ENCODE assay signal across 19 mouse cellular contexts in the genomic region with DNA sequence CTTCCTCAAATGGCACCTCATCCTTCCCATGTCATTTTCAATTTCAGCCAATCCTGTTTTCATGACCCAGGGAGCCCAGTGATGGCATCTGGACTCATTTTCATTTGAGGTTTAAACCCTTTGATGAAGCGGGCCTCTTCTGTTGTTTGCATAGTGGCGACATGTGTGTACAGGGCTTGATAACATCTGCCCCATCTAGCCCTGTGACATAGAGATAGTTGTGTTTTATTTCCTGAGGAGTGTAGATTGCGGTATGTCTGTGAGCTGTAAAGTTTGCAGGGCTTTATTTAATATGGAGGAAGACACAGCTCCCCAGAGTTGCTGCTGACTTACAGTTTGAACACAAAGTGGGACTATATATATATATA.
A peak's percentile ranks its signal among the peaks of the same experiment; 100 is the strongest.
DNase-seq lines count a peak whose midpoint lies in the region; ATAC-seq and TF ChIP-seq lines count a peak whose summit lies in the region.
"Had no signal": no experiment of that assay in that cellular context is flagged by ENCODE, and none has a peak within 500 bp of the region (broad histone marks: within the 10 kb centered on the region; RNA-seq: fewer than 3 reads in every experiment).

No protein-coding gene starts in this region.

- peak overlapping the region; percentile 67 for H3K27ac ChIP-seq in forebrain, embryonic 12.5 days
- H3K27ac ChIP-seq in forebrain, embryonic 11.5 days (ENCODE audit: low read depth, low read length) = no peak overlapping the region
- peak overlapping the region; percentile 37; the same call in 1 of the 2 replicates for H3K27ac ChIP-seq in hindbrain, postnatal 0 days
- H3K27ac ChIP-seq in midbrain, embryonic 14.5 days (replicated peaks; ENCODE audit: low read depth, low read length) = peak overlapping the region; percentile 78
- H3K27ac ChIP-seq: heart, embryonic 10.5 days; intestine, embryonic 15.5 days; liver, embryonic 14.5 days had no signal

- no peak overlapping the region for H3K4me3 ChIP-seq in forebrain, embryonic 12.5 days (replicated peaks)
- no peak overlapping the region for H3K4me3 ChIP-seq in forebrain, embryonic 11.5 days (ENCODE audit: low read depth, low read length)
- H3K4me3 ChIP-seq in hindbrain, postnatal 0 days (ENCODE audit: low read length) = no peak overlapping the region
- no peak overlapping the region for H3K4me3 ChIP-seq in midbrain, embryonic 14.5 days (replicated peaks; ENCODE audit: low read depth, low read length)
- H3K4me3 ChIP-seq: forebrain, embryonic 13.5 days; heart, embryonic 10.5 days; intestine, embryonic 15.5 days had no signal

- H3K9me3 ChIP-seq in forebrain, embryonic 12.5 days = 0 out of 2 replicates have a peak, but pooled peaks cover 3% of the 10 kb centered on the region
- no peaks in the 10 kb centered on the region for H3K9me3 ChIP-seq in forebrain, embryonic 11.5 days (ENCODE audit: control insufficient read depth, low read length)
- H3K9me3 ChIP-seq in hindbrain, postnatal 0 days (ENCODE audit: low read length) = no peaks in the 10 kb centered on the region
- no peaks in the 10 kb centered on the region for H3K9me3 ChIP-seq in midbrain, embryonic 14.5 days (ENCODE audit: control insufficient read depth, low read length)
- H3K9me3 ChIP-seq: forebrain, embryonic 13.5 days; heart, embryonic 10.5 days; intestine, embryonic 15.5 days had no signal

- no peaks in the 10 kb centered on the region for H3K27me3 ChIP-seq in forebrain, embryonic 12.5 days
- no peaks in the 10 kb centered on the region for H3K27me3 ChIP-seq in forebrain, embryonic 11.5 days (ENCODE audit: control insufficient read depth, insufficient read depth, low read length)
- H3K27me3 ChIP-seq in hindbrain, postnatal 0 days (ENCODE audit: insufficient read depth, low read length) = no peaks in the 10 kb centered on the region
- H3K27me3 ChIP-seq in midbrain, embryonic 14.5 days (ENCODE audit: control insufficient read depth, insufficient read depth, low read length) = no peaks in the 10 kb centered on the region
- H3K27me3 ChIP-seq: forebrain, embryonic 13.5 days; intestine, embryonic 15.5 days had no signal

- DNase-seq in forebrain, embryonic 11.5 days (ENCODE audit: low spot score) = no peak
- no peak for DNase-seq in hindbrain, postnatal 0 days (ENCODE audit: low spot score)
- DNase-seq in midbrain, embryonic 14.5 days = no peak
- DNase-seq in gastrocnemius, postnatal 4 days (ENCODE audit: low spot score in 2 of 2) = no peak
- no peak for DNase-seq in liver
- DNase-seq in embryo, embryonic 9.5 days (ENCODE audit: extremely low spot score) = no peak
- DNase-seq: adrenal gland, postnatal 36 days; heart, postnatal 4 days; layer of hippocampus, adult 9-11 months; lung, embryonic 14.5 days; right cerebral cortex, adult 18-20 months; thymus, postnatal 25 days had no signal

- peaks cover 23% of the 10 kb centered on the region for H3K4me1 ChIP-seq in forebrain, embryonic 12.5 days
- peaks cover 16% of the 10 kb centered on the region for H3K4me1 ChIP-seq in forebrain, embryonic 11.5 days (replicated peaks; ENCODE audit: control insufficient read depth, insufficient read depth, low read length)
- peaks cover 11% of the 10 kb centered on the region for H3K4me1 ChIP-seq in hindbrain, postnatal 0 days (ENCODE audit: insufficient read depth, low read length)
- peaks cover 20% of the 10 kb centered on the region for H3K4me1 ChIP-seq in midbrain, embryonic 14.5 days (ENCODE audit: control insufficient read depth, insufficient read depth, low read length)
- H3K4me1 ChIP-seq: intestine, embryonic 15.5 days had no signal

- no peak overlapping the region for H3K9ac ChIP-seq in forebrain, embryonic 12.5 days
- no peak overlapping the region for H3K9ac ChIP-seq in forebrain, embryonic 11.5 days (ENCODE audit: low read length)
- no peak overlapping the region for H3K9ac ChIP-seq in hindbrain, postnatal 0 days (replicated peaks; ENCODE audit: low read length)
- H3K9ac ChIP-seq in midbrain, embryonic 14.5 days (replicated peaks; ENCODE audit: low read length) = no peak overlapping the region
- H3K9ac ChIP-seq: intestine, embryonic 15.5 days; liver, embryonic 14.5 days; lung, embryonic 14.5 days had no signal

- no peak for ATAC-seq in forebrain, embryonic 12.5 days (ENCODE audit: low FRiP score)
- ATAC-seq in forebrain, embryonic 11.5 days (replicated peaks; ENCODE audit: low FRiP score) = no peak; the same call in none of the 2 replicates
- ATAC-seq in common myeloid progenitor, adult 5-6 weeks (replicated peaks; ENCODE audit: low read depth, poor library complexity, severe bottlenecking) = peak; percentile 75
- ATAC-seq in hindbrain, postnatal 0 days = no peak
- 0 out of 2 replicates have a peak, but pooled peaks have one; percentile 3 for ATAC-seq in midbrain, embryonic 14.5 days (ENCODE audit: low FRiP score, low TSS enrichment)
- ATAC-seq: CD4-positive, CD25-positive, alpha-beta regulatory T cell, adult 4 months; intestine, embryonic 15.5 days had no signal

- WGBS in forebrain, embryonic 12.5 days = 77% methylated on average over 3 of the region's 3 CpGs
- 68% methylated on average over 3 of the region's 3 CpGs for WGBS in forebrain, embryonic 11.5 days
- WGBS in hindbrain, postnatal 0 days = 57% methylated on average over 3 of the region's 3 CpGs
- 42% methylated on average over 3 of the region's 3 CpGs for WGBS in midbrain, embryonic 14.5 days

- no peaks in the 10 kb centered on the region for H3K36me3 ChIP-seq in forebrain, embryonic 12.5 days (replicated peaks)
- H3K36me3 ChIP-seq in forebrain, embryonic 11.5 days (ENCODE audit: control insufficient read depth, insufficient read depth, low read length) = no peaks in the 10 kb centered on the region
- H3K36me3 ChIP-seq in hindbrain, postnatal 0 days (ENCODE audit: insufficient read depth, low read length) = no peaks in the 10 kb centered on the region
- no peaks in the 10 kb centered on the region for H3K36me3 ChIP-seq in midbrain, embryonic 14.5 days (ENCODE audit: control insufficient read depth, insufficient read depth, low read length)
- H3K36me3 ChIP-seq: heart, embryonic 10.5 days; intestine, embryonic 15.5 days had no signal

- H3K4me2 ChIP-seq in forebrain, embryonic 12.5 days = peak overlapping the region; percentile 34; the same call in 1 of the 2 replicates
- no peak overlapping the region for H3K4me2 ChIP-seq in forebrain, embryonic 11.5 days (ENCODE audit: low read depth, low read length, severe bottlenecking)
- no peak overlapping the region for H3K4me2 ChIP-seq in hindbrain, postnatal 0 days (ENCODE audit: low read depth, low read length)
- no peak overlapping the region for H3K4me2 ChIP-seq in midbrain, embryonic 14.5 days (ENCODE audit: low read length)
- H3K4me2 ChIP-seq: intestine, embryonic 15.5 days; lung, embryonic 14.5 days had no signal

- TF ChIP-seq CTCF in hindbrain, postnatal 0 days (IDR thresholded peaks at IDR 0.05; ENCODE audit: low read depth) = no peak

Comparison
In these comparisons a context has a peak if more than half of its experiments do, and no peak if none do; other contexts are left out.
1. ATAC-seq: peak in common myeloid progenitor, adult 5-6 weeks (single experiment) and midbrain, embryonic 14.5 days (single experiment); none in forebrain, embryonic 12.5 days (single experiment), forebrain, embryonic 11.5 days (single experiment) and hindbrain, postnatal 0 days (single experiment).